ENCODE assay signal across 9 mouse cellular contexts in genomic region chr16:35156832-35157231, GRCm38 (mm10). TPM values are rescaled to one million over a fixed set of nuclear protein-coding genes. Genes with fewer than 3 reads are reported as not detected.
A peak's percentile ranks its signal among the peaks of the same experiment; 100 is the strongest.
DNase-seq lines count a peak whose midpoint lies in the region; ATAC-seq and TF ChIP-seq lines count a peak whose summit lies in the region.
"Had no signal": no experiment of that assay in that cellular context is flagged by ENCODE, and none has a peak within 500 bp of the region (broad histone marks: within the 10 kb centered on the region; RNA-seq: fewer than 3 reads in every experiment).

No protein-coding gene starts in this region.

- TF ChIP-seq CTCF in ES-Bruce4 (IDR thresholded peaks at IDR 0.05; ENCODE audit: low read depth, low read length): no peak

- WGBS in heart, embryonic 13.5 days: 55% methylated on average over 21 of the region's 21 CpGs
- WGBS in forebrain, embryonic 16.5 days: 81% methylated on average over 21 of the region's 21 CpGs
- 76% methylated on average over 21 of the region's 21 CpGs for WGBS in limb, embryonic 15.5 days

- no peak for DNase-seq in heart, postnatal 4 days
- DNase-seq in cerebellum, postnatal 4 days (ENCODE audit: low spot score in 2 of 2): no peak
- DNase-seq in thymus, postnatal 0 days (ENCODE audit: low spot score): no peak
- no peak for DNase-seq in left cerebral cortex, adult 8-10 months (ENCODE audit: low spot score in 2 of 2)

- no peak for ATAC-seq in heart, embryonic 13.5 days (ENCODE audit: extremely low read depth, insufficient number of reproducible peaks, low FRiP score, low TSS enrichment)
- no peak for ATAC-seq in forebrain, embryonic 16.5 days
- ATAC-seq in limb, embryonic 15.5 days (ENCODE audit: insufficient number of reproducible peaks, low FRiP score, low TSS enrichment, low read depth): no peak

- H3K4me1 ChIP-seq in heart, embryonic 13.5 days: peaks cover 75% of the 10 kb centered on the region
- H3K4me1 ChIP-seq in ES-Bruce4 (ENCODE audit: control insufficient read depth, insufficient read depth, low read length): no peaks in the 10 kb centered on the region
- H3K4me1 ChIP-seq in forebrain, embryonic 16.5 days (replicated peaks; ENCODE audit: control insufficient read depth, insufficient read depth, low read length): peaks cover 63% of the 10 kb centered on the region
- peaks cover 39% of the 10 kb centered on the region for H3K4me1 ChIP-seq in limb, embryonic 15.5 days

- no peak for TF ChIP-seq EP300 in ES-Bruce4 (IDR thresholded peaks at IDR 0.05; ENCODE audit: insufficient read depth, low read depth, low read length)

- peak overlapping the region; percentile 93 for H3K9ac ChIP-seq in heart, embryonic 13.5 days
- no peak overlapping the region for H3K9ac ChIP-seq in ES-Bruce4 (ENCODE audit: low read depth, poor library complexity, severe bottlenecking)
- no peak overlapping the region for H3K9ac ChIP-seq in forebrain, embryonic 16.5 days (replicated peaks; ENCODE audit: low read depth, low read length)
- H3K9ac ChIP-seq in limb, embryonic 15.5 days: no peak overlapping the region

- peak overlapping the region; percentile 89 for H3K4me2 ChIP-seq in heart, embryonic 13.5 days
- H3K4me2 ChIP-seq in forebrain, embryonic 16.5 days (ENCODE audit: low read length): peak overlapping the region; percentile 82
- peak overlapping the region; percentile 98 for H3K4me2 ChIP-seq in limb, embryonic 15.5 days

- peaks cover 78% of the 10 kb centered on the region for H3K27me3 ChIP-seq in heart, embryonic 13.5 days (replicated peaks)
- H3K27me3 ChIP-seq in ES-Bruce4 (ENCODE audit: control insufficient read depth, insufficient read depth, low read length, poor library complexity, severe bottlenecking): peaks cover 26% of the 10 kb centered on the region
- H3K27me3 ChIP-seq in forebrain, embryonic 16.5 days (replicated peaks; ENCODE audit: control insufficient read depth, insufficient read depth, low read length): peaks cover 11% of the 10 kb centered on the region; the same call in 1 of the 2 replicates
- H3K27me3 ChIP-seq in limb, embryonic 15.5 days: peaks cover 56% of the 10 kb centered on the region

- peak overlapping the region; percentile 89 for H3K27ac ChIP-seq in heart, embryonic 13.5 days (replicated peaks)
- no peak overlapping the region for H3K27ac ChIP-seq in ES-Bruce4 (ENCODE audit: insufficient read depth, low read length)
- no peak overlapping the region for H3K27ac ChIP-seq in forebrain, embryonic 16.5 days (ENCODE audit: low read length)
- no peak overlapping the region for H3K27ac ChIP-seq in limb, embryonic 15.5 days

- no peaks in the 10 kb centered on the region for H3K9me3 ChIP-seq in heart, embryonic 13.5 days
- H3K9me3 ChIP-seq in ES-Bruce4 (replicated peaks; ENCODE audit: control insufficient read depth, insufficient read depth, low read length, poor library complexity, severe bottlenecking): no peaks in the 10 kb centered on the region
- no peaks in the 10 kb centered on the region for H3K9me3 ChIP-seq in forebrain, embryonic 16.5 days (ENCODE audit: control insufficient read depth, low read length)
- H3K9me3 ChIP-seq in limb, embryonic 15.5 days: no peaks in the 10 kb centered on the region

- no peaks in the 10 kb centered on the region for H3K36me3 ChIP-seq in heart, embryonic 13.5 days
- H3K36me3 ChIP-seq in ES-Bruce4 (ENCODE audit: control insufficient read depth, insufficient read depth, low read length, poor library complexity, severe bottlenecking): no peaks in the 10 kb centered on the region
- H3K36me3 ChIP-seq in forebrain, embryonic 16.5 days (ENCODE audit: control insufficient read depth, insufficient read depth): no peaks in the 10 kb centered on the region
- H3K36me3 ChIP-seq in limb, embryonic 15.5 days: no peaks in the 10 kb centered on the region

- peak overlapping the region; percentile 72 for H3K4me3 ChIP-seq in heart, embryonic 13.5 days
- peak overlapping the region; percentile 38 for H3K4me3 ChIP-seq in ES-Bruce4 (ENCODE audit: low read depth, low read length)
- peak overlapping the region; percentile 72 for H3K4me3 ChIP-seq in forebrain, embryonic 16.5 days (replicated peaks; ENCODE audit: low read length)
- peak overlapping the region; percentile 69 for H3K4me3 ChIP-seq in limb, embryonic 15.5 days

- TF ChIP-seq POLR2A in ES-Bruce4 (IDR thresholded peaks at IDR 0.05; ENCODE audit: insufficient read depth, low read length): no peak

RNA-seq across cellular contexts. Expression of gene Adcy5, which starts 2.2 kb away (rescaled TPM):
- 5.4 and 6.1 TPM in 2 replicates for polyA plus RNA-seq in heart, embryonic 13.5 days (2015; fragmentation: Nextera tagmentation; extraction: Ambion mirVana)
- 10 to 100 TPM; 65.2 to 65.7 TPM for total RNA-seq in heart, postnatal 4 days (2021)
- 0.50 and 1.2 TPM in 2 replicates for polyA plus RNA-seq in ES-Bruce4 (2011; ENCODE audit: insufficient read depth, insufficient read length, low read depth, missing spikeins)
- 5.8 and 6.8 TPM in 2 replicates for polyA plus RNA-seq in forebrain, embryonic 16.5 days (2015; fragmentation: Nextera tagmentation; extraction: Ambion mirVana)
- polyA plus RNA-seq in limb, embryonic 15.5 days (2015; fragmentation: Nextera tagmentation; extraction: Ambion mirVana): 1.7 and 2.2 TPM in 2 replicates
- 0.49 and 0.57 TPM in 2 replicates for polyA plus RNA-seq in thymus, postnatal 0 days (2015; fragmentation: Nextera tagmentation; extraction: Ambion mirVana)
- 100 to 1,000 TPM; 198 to 240 (median 222) TPM for total RNA-seq in left cerebral cortex, adult 8-10 months (2022)
- total RNA-seq: monocyte, adult 5-6 weeks had no signal
